Mouse (Mus musculus) small intestine, adult 10 weeks (tissue): Measurements from ENCODE around the gene Mrps18c. TPM values are rescaled to one million over a fixed set of nuclear protein-coding genes. Genes with fewer than 3 reads are reported as not detected.

Experiments used
- polyA plus RNA-seq: library from polyadenylated mRNA; stranded (reverse); fragments of 350-450 nt; fragmentation: Illumina TruSeq; extraction: RNeasy Lipid Tissue Mini Kit (QIAGEN cat#74804); gene quantifications from one replicate; pipeline ENCODE4 v1.2.3, GENCODE M21; 2014; ENCODE audit warnings: low replicate concordance

The Mrps18c gene
- polyA plus RNA-seq, result 274 TPM

GRCm38 (mm10) chr5:100798165-100798860 lies at the start of gene Mrps18c, which contains the start of gene Helq:
TSS of gene Mrps18c (plus strand) at chr5:100798627.
TSS of gene Helq (minus strand) at chr5:100798598.

GRCm38 (mm10) chr5:100820483-100821184 lies 22.2 kb downstream of the Mrps18c start, which contains the start of gene Abraxas1:
TSS of gene Abraxas1 (minus strand) at chr5:100820965.

GRCm38 (mm10) chr5:100845485-100845847 lies 47.0 kb downstream of the Mrps18c start, which contains the start of gene Gpat3:
TSS of gene Gpat3 (plus strand) at chr5:100845713.

Other genes starting within 250 kb of the Mrps18c start
- 1,677 TPM for gene Plac8, start 226.4 kb upstream of the Mrps18c start, polyA plus RNA-seq
- 12.3 TPM for gene Coq2, start 123.5 kb upstream of the Mrps18c start, polyA plus RNA-seq
- 8.0 TPM for gene Hpse, start 78.9 kb upstream of the Mrps18c start, polyA plus RNA-seq
- 10.3 TPM for gene Helq, start within 50 bp of the Mrps18c start, polyA plus RNA-seq
- gene Abraxas1, start 22.3 kb downstream of the Mrps18c start, polyA plus RNA-seq, result 36.6 TPM
- 99.4 TPM for gene Gpat3, start 47.1 kb downstream of the Mrps18c start, polyA plus RNA-seq